Mouse (Mus musculus) heart, adult 9 months (tissue): ENCODE measurements around the gene Gm17783.
"Not testable (repeated sequence)": the region's sequence is repeated elsewhere in the genome, so short reads cannot be mapped to it uniquely, and the experiment has no call there.

ENCODE experiments used
- DNase-seq, 2 experiments: peaks; one replicate each; pipeline ENCODE4 v3.0.0; 2022; ENCODE audit warnings: low spot score in 2 of 2

Gene Gm17783

DNA sequence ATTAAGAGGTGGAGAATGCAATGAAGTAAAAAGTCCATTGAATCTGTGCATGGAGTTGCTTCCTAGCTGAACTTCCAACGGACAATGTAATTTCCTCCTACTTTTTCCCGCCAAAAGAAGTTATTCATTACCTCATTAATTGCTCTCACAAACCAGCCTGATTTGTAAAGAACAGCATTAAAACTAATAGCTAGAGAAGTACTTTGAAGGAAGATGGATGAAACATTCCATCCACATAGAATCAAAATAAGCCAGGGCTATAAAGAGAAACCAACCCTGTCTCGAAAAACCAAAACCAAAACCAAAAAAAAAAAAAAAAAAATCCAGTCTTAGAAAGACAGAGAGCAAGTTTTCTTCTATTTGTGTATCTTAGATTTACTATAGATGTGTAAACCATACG lies at the start of gene Gm17783:
Gene Gm17783, minus strand, starts transcription at position 101 of the 400 bp plus-strand sequence.
- DNase-seq: no peak

DNA sequence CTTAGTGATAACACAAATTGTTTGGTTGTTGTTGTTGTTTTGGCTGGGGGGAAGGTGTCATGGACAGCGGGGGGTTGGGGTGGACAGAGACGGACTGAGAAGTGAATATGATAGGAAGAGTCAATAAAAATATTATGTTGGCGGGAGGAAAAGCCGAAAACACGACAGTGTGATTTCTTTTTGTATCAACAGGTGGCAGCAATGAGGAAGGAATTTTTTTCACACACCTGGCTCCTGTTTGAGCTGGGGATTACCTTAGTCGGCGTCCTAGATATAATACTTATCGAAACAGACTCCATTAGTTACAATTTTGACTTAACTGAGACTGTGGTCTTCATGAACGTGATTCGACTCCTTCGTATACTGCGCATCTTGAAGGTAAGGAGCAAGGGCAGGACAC lies 48.0 kb upstream of the Gm17783 start:
- no peak for DNase-seq

DNA sequence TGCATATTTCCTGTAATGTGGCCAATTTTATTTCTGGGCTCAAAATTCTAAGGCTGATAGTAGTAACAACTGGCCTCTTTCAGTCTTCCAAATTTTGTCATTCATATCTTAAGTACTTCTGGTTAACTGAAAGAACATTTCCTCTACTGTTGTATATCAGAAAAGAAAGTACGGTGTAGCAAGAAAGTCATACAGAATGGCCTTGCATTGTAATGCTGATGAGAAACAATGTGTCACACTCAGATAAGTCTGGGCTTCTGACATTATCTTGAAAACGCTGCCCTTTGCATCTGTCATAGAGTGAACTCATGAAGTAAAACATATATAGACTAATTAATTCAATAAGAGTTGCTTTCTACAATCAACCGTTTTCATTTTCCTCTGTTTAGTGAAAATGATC lies 40.5 kb upstream of the Gm17783 start:
- no peak for DNase-seq

DNA sequence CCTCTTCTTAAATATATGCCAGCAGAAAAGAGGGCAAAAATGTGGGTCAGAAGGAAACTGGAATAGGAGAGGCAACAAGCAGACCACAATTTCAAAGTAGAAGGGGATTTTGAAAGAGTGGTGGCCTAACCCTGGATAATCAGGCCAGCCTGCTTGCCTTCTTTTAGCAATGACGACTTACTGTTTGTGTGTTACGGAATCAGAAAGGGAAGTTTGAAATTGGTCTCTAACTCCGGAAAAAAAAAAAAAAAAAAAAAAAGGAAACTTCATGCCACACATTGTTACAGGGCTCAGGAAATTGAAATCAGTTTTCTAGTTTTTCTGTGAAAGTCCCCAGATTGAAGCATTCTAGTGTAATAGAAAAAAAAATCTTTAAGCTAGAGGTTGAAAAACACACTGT lies 29.9 kb upstream of the Gm17783 start:
- no peak for DNase-seq

DNA sequence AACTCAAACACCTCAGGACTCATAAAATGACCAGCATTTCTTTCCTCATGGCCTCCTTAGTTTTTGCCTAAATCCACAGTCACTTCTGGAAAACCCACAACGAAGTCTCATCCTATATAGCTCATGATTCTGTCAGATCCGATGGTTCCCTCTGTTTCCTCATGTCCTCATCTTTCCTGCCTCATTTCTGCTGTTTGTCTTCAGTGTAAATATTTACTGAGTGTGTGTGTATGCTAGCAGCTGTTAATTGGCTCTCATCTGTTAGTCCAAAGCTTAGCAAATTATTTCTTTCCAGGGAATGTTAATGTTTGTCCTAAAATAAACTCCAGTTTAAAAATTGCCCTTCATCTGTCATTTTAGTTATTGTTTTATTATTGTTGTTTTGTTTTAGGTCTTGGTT lies 19.7 kb upstream of the Gm17783 start:
- no peak for DNase-seq

DNA sequence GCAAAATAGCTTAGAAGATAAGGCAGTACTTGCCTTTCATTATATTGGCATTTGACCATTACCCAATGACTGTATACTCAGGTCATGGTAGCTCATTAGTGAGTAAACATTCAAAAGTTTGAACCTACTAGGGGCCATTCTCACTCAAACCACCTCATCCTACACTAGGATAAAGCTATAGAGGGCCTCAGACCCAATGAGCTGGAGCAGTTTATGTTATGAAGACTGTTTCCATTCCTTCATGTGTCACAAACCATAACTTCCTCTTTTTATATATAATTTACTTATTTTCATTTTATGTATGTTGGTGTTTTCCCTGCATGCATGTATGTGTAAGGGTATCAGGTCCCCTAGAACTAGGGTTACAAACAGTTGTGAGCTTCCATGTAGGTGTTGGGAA lies 16.1 kb upstream of the Gm17783 start:
- no peak for DNase-seq

DNA sequence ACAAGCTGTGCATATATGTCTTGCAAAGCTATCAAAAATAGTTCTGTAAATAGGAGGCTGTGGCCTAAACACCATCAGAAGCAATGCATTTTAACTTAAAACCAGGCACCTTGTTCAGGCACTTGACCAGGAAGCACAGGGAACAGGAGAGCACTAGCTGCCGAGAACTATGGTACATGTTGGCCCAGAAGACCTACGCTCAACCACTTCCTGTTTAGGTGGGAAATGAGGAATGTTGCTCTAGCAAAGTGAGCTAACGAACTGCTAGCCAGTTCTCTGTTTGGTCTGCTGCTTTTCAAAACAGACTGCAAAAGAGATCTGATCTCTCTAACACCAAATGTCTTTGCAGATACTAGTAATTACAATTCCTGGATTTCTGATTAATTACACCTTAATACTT lies 12.5 kb upstream of the Gm17783 start:
- DNase-seq: no peak

DNA sequence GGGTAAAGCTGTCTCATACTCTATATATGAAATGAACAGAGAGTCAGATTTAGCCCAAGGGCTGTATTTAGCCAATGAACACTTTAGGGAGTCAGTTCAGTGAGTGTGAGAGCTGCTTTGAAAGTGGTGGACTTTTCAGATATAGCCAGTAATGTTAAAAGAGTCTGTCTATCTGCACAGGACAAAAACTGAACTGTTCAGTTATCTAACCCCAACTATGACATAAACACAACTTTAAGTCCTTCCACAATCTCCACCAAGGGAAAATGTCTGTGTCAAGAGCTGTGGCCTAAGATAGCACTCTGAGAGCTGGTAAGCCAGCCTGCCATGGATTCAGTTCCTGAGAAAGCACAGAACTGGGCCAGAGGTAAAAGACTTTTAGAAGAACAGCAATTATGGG lies 10.3 kb upstream of the Gm17783 start:
- no peak for DNase-seq

DNA sequence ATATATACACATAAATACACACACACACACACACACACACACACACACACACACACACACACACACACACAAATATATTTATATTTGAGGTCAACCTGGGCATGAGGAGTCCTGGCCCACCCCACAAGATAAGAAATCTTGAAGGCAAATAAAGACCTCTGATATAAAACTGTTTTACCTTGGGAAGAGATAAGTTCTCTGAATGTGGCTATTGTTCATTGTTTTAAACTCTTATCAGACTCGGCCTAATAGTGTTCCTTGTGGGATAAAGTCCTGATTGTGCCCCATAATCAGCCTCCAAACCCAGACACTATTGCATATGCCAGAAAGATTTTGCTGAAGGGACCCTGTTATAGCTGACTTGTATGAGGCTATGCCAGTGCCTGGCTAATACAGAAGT lies 6.5 kb upstream of the Gm17783 start:
- not testable (repeated sequence) for DNase-seq

DNA sequence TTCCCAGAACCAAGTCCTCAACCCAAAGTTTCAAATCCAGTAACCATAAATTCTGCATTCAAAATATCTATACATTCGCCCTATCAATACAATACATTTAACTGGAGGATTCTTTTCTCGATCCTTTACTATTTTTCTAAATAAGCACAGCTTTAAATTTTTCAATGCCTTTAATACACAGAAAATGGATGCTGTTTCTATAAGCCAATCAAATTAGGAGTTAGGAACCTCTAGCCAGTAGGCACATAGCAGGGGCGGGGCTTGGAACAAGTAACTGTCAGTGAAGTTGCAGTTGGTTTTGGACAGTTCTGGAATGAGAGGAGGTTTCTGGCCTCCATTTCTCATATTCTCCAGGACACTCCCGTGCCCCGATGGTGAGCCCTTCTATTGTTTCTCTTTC lies 3.2 kb upstream of the Gm17783 start, which contains the start of gene Slc9c1:
Gene Slc9c1, plus strand, starts transcription at position 301 of the 400 bp plus-strand sequence.
- no peak for DNase-seq

DNA sequence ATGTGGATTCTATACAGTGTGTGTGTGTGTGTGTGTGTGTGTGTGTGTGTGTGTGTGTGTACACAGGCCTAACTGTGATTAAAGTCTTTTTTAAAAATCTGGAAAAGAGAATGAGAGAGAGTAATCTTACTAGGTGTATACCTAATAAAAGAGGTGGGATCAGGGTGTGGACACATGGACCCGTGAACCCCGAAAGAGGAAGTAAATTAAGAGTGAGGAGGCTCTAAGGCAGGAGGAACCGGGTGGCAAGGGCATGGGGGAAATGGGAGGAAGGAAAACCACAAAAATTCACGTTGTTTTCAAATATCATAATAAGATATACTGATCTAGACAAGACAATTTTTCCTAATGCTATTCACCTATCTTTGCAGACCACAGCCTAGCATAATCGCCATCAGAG lies 6.3 kb downstream of the Gm17783 start:
- no peak for DNase-seq

DNA sequence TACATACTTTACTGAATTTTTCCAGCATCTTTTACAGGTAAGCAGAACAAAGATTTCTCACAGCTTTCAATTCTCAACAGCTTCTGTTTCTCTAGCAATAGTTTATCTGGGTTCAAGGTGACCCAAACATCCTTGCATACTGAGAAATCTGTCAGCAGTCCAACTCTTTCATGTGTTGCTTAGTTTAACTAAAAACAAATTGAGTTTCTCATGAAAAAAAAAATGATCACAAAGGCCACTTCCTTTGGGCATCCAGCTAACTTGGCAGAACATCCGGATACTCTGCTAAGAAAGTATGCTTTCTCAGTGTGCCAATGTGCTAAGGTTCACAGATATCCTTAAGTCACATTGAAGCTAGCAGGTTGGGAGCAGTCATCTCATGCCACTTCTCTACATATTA lies 36.5 kb downstream of the Gm17783 start:
- DNase-seq: no peak

DNA sequence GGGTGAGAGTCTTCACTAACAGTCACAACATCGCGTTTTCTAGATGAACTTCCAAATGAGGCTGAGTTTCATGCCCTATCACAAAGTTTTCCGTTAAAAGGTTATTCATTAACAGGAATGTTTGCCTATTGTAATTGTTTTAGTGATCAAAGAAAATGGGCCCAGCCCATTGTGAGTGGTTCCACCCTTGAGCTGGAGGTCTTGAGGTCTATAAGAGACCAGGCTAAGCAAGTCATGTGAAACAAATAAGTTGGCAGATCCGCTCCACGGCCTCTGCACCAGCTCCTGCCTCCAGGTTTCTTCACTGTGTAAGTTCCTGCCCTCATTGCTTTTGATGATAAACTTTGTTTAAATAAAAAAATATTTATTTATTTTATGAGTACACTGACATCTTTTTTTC lies 38.9 kb downstream of the Gm17783 start, which contains the start of gene Gm609:
Gene Gm609, minus strand, starts transcription at position 43 of the 400 bp plus-strand sequence.
- no peak for DNase-seq

DNA sequence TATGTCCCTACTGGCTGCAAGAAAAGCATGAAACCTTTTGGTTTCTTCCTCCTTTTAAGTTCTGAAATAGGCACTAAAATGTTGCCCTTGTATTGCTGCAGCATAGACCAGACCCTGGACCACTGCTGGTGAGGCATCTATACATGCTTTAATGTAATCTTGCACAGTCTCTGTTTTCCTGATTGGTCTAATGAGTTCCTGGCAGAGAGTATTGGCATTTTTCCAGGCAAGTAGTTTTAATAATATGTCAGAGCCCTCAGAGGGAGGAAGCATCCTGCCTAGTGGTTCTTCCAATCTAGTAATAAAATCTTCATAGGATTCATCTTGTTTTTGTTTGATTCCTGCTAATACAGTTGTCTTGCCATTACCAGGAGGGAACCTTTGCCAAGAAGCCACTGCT lies 54.9 kb downstream of the Gm17783 start:
- DNase-seq: no peak

DNA sequence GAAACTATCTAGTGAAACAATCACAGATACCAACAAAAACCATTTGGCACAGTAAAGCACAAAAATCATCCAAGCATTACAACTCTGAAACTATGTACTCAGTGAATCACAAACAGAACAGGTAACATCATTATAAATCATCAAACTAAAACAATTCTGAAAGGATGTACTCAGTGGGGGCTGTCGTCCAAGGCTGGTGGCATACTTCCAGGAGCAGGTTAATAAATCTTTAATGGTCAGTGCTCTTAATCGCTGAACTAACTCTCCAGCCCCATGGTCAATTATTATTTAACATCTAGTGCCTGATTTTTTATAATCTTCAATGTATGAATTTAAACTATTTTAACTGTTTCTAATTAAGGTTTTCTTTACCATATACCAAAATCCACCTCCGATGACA lies 60.0 kb downstream of the Gm17783 start:
- DNase-seq: not testable (repeated sequence)
